Mouse (Mus musculus): ENCODE data around the gene Ano9. TPM values are rescaled to one million over a fixed set of nuclear protein-coding genes. Genes with fewer than 3 reads are reported as not detected.

The Ano9 gene
- total RNA-seq, 1 experiment from 2014 or later, result 0.33 TPM

GRCm38 (mm10) chr7:141099911-141100691 lies 17.5 kb downstream of the Ano9 start, which contains the start of gene Sigirr:
Sigirr (minus strand) TSS chr7:141100572.
- peak; percentile 29 for DNase-seq

- DNase-seq, result no peak
Observed at GRCm38 (mm10) chr7:141097177-141097576, 20.4 kb downstream of the Ano9 start.

- DNase-seq, result peak; percentile 42
Observed at GRCm38 (mm10) chr7:141096649-141097056, 21.0 kb downstream of the Ano9 start.

GRCm38 (mm10) chr7:141096021-141096420 lies 21.6 kb downstream of the Ano9 start:
- DNase-seq, result no peak

GRCm38 (mm10) chr7:141094487-141095205 lies 23.0 kb downstream of the Ano9 start:
- no peak for DNase-seq

- no peak for DNase-seq
Observed at GRCm38 (mm10) chr7:141093950-141094349, 23.7 kb downstream of the Ano9 start.

GRCm38 (mm10) chr7:141092051-141092735 lies 25.4 kb downstream of the Ano9 start:
- peak; percentile 88 for DNase-seq

- DNase-seq, result peak; percentile 34
Observed at GRCm38 (mm10) chr7:141090228-141090627, 27.4 kb downstream of the Ano9 start.

GRCm38 (mm10) chr7:141088473-141088872 lies 29.1 kb downstream of the Ano9 start:
- no peak for DNase-seq

GRCm38 (mm10) chr7:141087894-141088293 lies 29.7 kb downstream of the Ano9 start:
- DNase-seq, result no peak

- no peak for DNase-seq
Observed at GRCm38 (mm10) chr7:141079481-141080449, 37.8 kb downstream of the Ano9 start.

- DNase-seq, result no peak
Observed at GRCm38 (mm10) chr7:141078876-141079275, 38.7 kb downstream of the Ano9 start.

- no peak for DNase-seq
Observed at GRCm38 (mm10) chr7:141077841-141078240, 39.8 kb downstream of the Ano9 start, which contains the start of gene Pkp3. Pkp3 (plus strand) TSS chr7:141078218.

- no peak for DNase-seq
Observed at GRCm38 (mm10) chr7:141073782-141074181, 43.8 kb downstream of the Ano9 start.

GRCm38 (mm10) chr7:141072017-141072745 lies 45.4 kb downstream of the Ano9 start:
- no peak for DNase-seq

- DNase-seq, result peak; percentile 70
Observed at GRCm38 (mm10) chr7:141070058-141070862, 47.3 kb downstream of the Ano9 start.

- DNase-seq, result no peak
Observed at GRCm38 (mm10) chr7:141068351-141068750, 49.3 kb downstream of the Ano9 start.

GRCm38 (mm10) chr7:141064576-141064975 lies 53.0 kb downstream of the Ano9 start:
- no peak for DNase-seq

- no peak for DNase-seq
Observed at GRCm38 (mm10) chr7:141064175-141064574, 53.4 kb downstream of the Ano9 start.

GRCm38 (mm10) chr7:141063353-141063752 lies 54.3 kb downstream of the Ano9 start:
- DNase-seq, result no peak
